Mouse (Mus musculus) liver, adult (tissue): ENCODE results near the gene Dgke.
A peak's percentile ranks its signal among the peaks of the same experiment; 100 is the strongest.

Experiments
- GATA4 ChIP-seq: IDR thresholded peaks from 2 replicates; pipeline ENCODE4 v1.6.1; 2014; ENCODE audit warnings: mild to moderate bottlenecking, low read length; ENCODE audit not compliant: insufficient replicate concordance

The Dgke gene

GRCm38 (mm10) chr11:89023477-89023876 lies 43.2 kb downstream of the Dgke start:
- no peak for TF ChIP-seq GATA4

- TF ChIP-seq GATA4: no peak
These were observed 44.4 kb downstream of the Dgke start for GRCm38 (mm10) chr11:89022120-89022731.

- TF ChIP-seq GATA4: peak; percentile 15; the same call in 1 of the 2 replicates
These were observed 45.0 kb downstream of the Dgke start for GRCm38 (mm10) chr11:89021687-89022086.

GRCm38 (mm10) chr11:89020681-89021305 lies 45.9 kb downstream of the Dgke start:
- no peak for TF ChIP-seq GATA4

GRCm38 (mm10) chr11:89017514-89018182 lies 49.0 kb downstream of the Dgke start:
- TF ChIP-seq GATA4: no peak

GRCm38 (mm10) chr11:89012241-89012640 lies 54.4 kb downstream of the Dgke start:
- no peak for TF ChIP-seq GATA4

GRCm38 (mm10) chr11:89009496-89009895 lies 57.2 kb downstream of the Dgke start:
- no peak for TF ChIP-seq GATA4

- no peak for TF ChIP-seq GATA4
These were observed 57.6 kb downstream of the Dgke start for GRCm38 (mm10) chr11:89009066-89009465.

- TF ChIP-seq GATA4: no peak
These were observed 59.1 kb downstream of the Dgke start for GRCm38 (mm10) chr11:89007582-89007981.

- TF ChIP-seq GATA4: no peak
These were observed 60.2 kb downstream of the Dgke start for GRCm38 (mm10) chr11:89006404-89006803.

GRCm38 (mm10) chr11:89005473-89005872 lies 61.2 kb downstream of the Dgke start:
- TF ChIP-seq GATA4: no peak

- TF ChIP-seq GATA4: no peak
These were observed 62.9 kb downstream of the Dgke start for GRCm38 (mm10) chr11:89003726-89004125.

- peak; percentile 49; the same call in 1 of the 2 replicates for TF ChIP-seq GATA4
These were observed 63.6 kb downstream of the Dgke start for GRCm38 (mm10) chr11:89003078-89003477.

GRCm38 (mm10) chr11:89002621-89003020 lies 64.0 kb downstream of the Dgke start:
- TF ChIP-seq GATA4: no peak

- TF ChIP-seq GATA4: no peak
These were observed 64.6 kb downstream of the Dgke start for GRCm38 (mm10) chr11:89002068-89002467.

GRCm38 (mm10) chr11:89001569-89001968 lies 65.1 kb downstream of the Dgke start:
- no peak for TF ChIP-seq GATA4
